Mouse (Mus musculus): ENCODE data around the gene Txndc12.

- TF ChIP-seq CTCF (IDR thresholded peaks at IDR 0.05; ENCODE audit: low read depth) (no peak), EP300 (IDR thresholded peaks at IDR 0.05; ENCODE audit: low read depth) (no peak)
Measured at GRCm38 (mm10) chr4:108811142-108811541, 23.3 kb upstream of the Txndc12 start.

All from heart, postnatal 0 days (tissue).